Mouse (Mus musculus): ENCODE data around the gene Apol7b.
"Not testable (repeated sequence)": the region's sequence is repeated elsewhere in the genome, so short reads cannot be mapped to it uniquely, and the experiment has no call there.

Apol7b gene
- long read RNA-seq, experiment 1 = 0 reads
- long read RNA-seq, experiment 2 = 0 reads

GRCm38 (mm10) chr15:77447392-77447791 is at the start of gene Apol7b:
TSS of gene Apol7b (minus strand) at chr15:77447492.
- intact Hi-C loops (cut with DNase I) = not testable (repeated sequence)

- intact Hi-C loops (cut with DNase I) = not testable (repeated sequence)
Observed at GRCm38 (mm10) chr15:77494694-77495093, 47.4 kb upstream of the Apol7b start.

GRCm38 (mm10) chr15:77493181-77493580 is 45.9 kb upstream of the Apol7b start:
- intact Hi-C loops (cut with DNase I) = not testable (repeated sequence)

GRCm38 (mm10) chr15:77482140-77482794 is 35.0 kb upstream of the Apol7b start:
- intact Hi-C loops (cut with DNase I) = no loop called here

- intact Hi-C loops (cut with DNase I) = not testable (repeated sequence)
Observed at GRCm38 (mm10) chr15:77476693-77477092, 29.4 kb upstream of the Apol7b start, which contains the start of gene Apol10a. TSS of gene Apol10a (plus strand) at chr15:77477047.

- intact Hi-C loops (cut with DNase I) = not testable (repeated sequence)
Observed at GRCm38 (mm10) chr15:77474699-77475390, 27.6 kb upstream of the Apol7b start.

GRCm38 (mm10) chr15:77449927-77450326 is 2.6 kb upstream of the Apol7b start:
- intact Hi-C loops (cut with DNase I) = not testable (repeated sequence)

- intact Hi-C loops (cut with DNase I) = not testable (repeated sequence)
Observed at GRCm38 (mm10) chr15:77445668-77446067, 1.6 kb downstream of the Apol7b start.

- intact Hi-C loops (cut with DNase I) = not testable (repeated sequence)
Observed at GRCm38 (mm10) chr15:77444746-77445145, 2.5 kb downstream of the Apol7b start.

GRCm38 (mm10) chr15:77428690-77429448 is 18.4 kb downstream of the Apol7b start:
- intact Hi-C loops (cut with DNase I) = loop anchor here (10.0 kb wide), 1 partner anchor 286 kb away; no protein-coding TSS in a partner anchor

- intact Hi-C loops (cut with DNase I) = loop anchor here (10.0 kb wide), 1 partner anchor 292 kb away; no protein-coding TSS in a partner anchor
Observed at GRCm38 (mm10) chr15:77422925-77423324, 24.4 kb downstream of the Apol7b start.

GRCm38 (mm10) chr15:77419657-77420056 is 27.6 kb downstream of the Apol7b start:
- intact Hi-C loops (cut with DNase I) = loop anchor here (10.0 kb wide), 1 partner anchor 295 kb away; no protein-coding TSS in a partner anchor

- intact Hi-C loops (cut with DNase I) = not testable (repeated sequence)
Observed at GRCm38 (mm10) chr15:77416655-77417333, 30.5 kb downstream of the Apol7b start.

- intact Hi-C loops (cut with DNase I) = not testable (repeated sequence)
Observed at GRCm38 (mm10) chr15:77415653-77416052, 31.6 kb downstream of the Apol7b start.

GRCm38 (mm10) chr15:77412695-77413094 is 34.6 kb downstream of the Apol7b start:
- intact Hi-C loops (cut with DNase I) = not testable (repeated sequence)

GRCm38 (mm10) chr15:77411035-77411434 is 36.3 kb downstream of the Apol7b start, which contains the start of gene Apol9a:
TSS of gene Apol9a (minus strand) at chr15:77411135.
- intact Hi-C loops (cut with DNase I) = not testable (repeated sequence)

GRCm38 (mm10) chr15:77406370-77406769 is 40.9 kb downstream of the Apol7b start:
- intact Hi-C loops (cut with DNase I) = not testable (repeated sequence)

- intact Hi-C loops (cut with DNase I) = not testable (repeated sequence)
Observed at GRCm38 (mm10) chr15:77399027-77399426, 48.3 kb downstream of the Apol7b start, which contains the start of gene Apol7a. TSS of gene Apol7a (minus strand) at chr15:77399110.

- intact Hi-C loops (cut with DNase I) = not testable (repeated sequence)
Observed at GRCm38 (mm10) chr15:77397450-77398132, 49.7 kb downstream of the Apol7b start.

- intact Hi-C loops (cut with DNase I) = not testable (repeated sequence)
Observed at GRCm38 (mm10) chr15:77393832-77394231, 53.5 kb downstream of the Apol7b start.

Data from adrenal gland (tissue).